Mouse (Mus musculus): ENCODE data around the gene Grik3. TPM values are rescaled to one million over a fixed set of nuclear protein-coding genes. Genes with fewer than 3 reads are reported as not detected.
"Not testable (repeated sequence)": the region's sequence is repeated elsewhere in the genome, so short reads cannot be mapped to it uniquely, and the experiment has no call there.

The Grik3 gene
- total RNA-seq, 2 experiments from 2014 or later = 0.05 to 0.08 TPM

GRCm38 (mm10) chr4:125595011-125595410 lies 104.5 kb downstream of the Grik3 start:
- Histone ChIP-seq H3K4me3 (no peak overlapping the region), H3K27ac (no peak overlapping the region)
- no peak for DNase-seq
- intact Hi-C loops (cut with DNase I) = no loop called here
- TF ChIP-seq CTCF (IDR thresholded peaks at IDR 0.05) = no peak

GRCm38 (mm10) chr4:125598677-125599076 lies 108.2 kb downstream of the Grik3 start:
- intact Hi-C loops (cut with DNase I) = no loop called here
- Histone ChIP-seq H3K27ac (no peak overlapping the region), H3K4me3 (no peak overlapping the region)
- TF ChIP-seq CTCF (IDR thresholded peaks at IDR 0.05) = no peak
- DNase-seq = no peak

GRCm38 (mm10) chr4:125599510-125600005 lies 109.1 kb downstream of the Grik3 start:
- intact Hi-C loops (cut with DNase I) = no loop called here
- no peak for TF ChIP-seq CTCF (IDR thresholded peaks at IDR 0.05)
- Histone ChIP-seq H3K27ac (no peak overlapping the region), H3K4me3 (no peak overlapping the region)
- no peak for DNase-seq

- H3K27ac ChIP-seq = no peak overlapping the region
- intact Hi-C loops (cut with DNase I) = no loop called here
- no peak for DNase-seq
- TF ChIP-seq CTCF (IDR thresholded peaks at IDR 0.05) = no peak
- no peak overlapping the region for H3K4me3 ChIP-seq
Observed at GRCm38 (mm10) chr4:125600642-125601041, 110.1 kb downstream of the Grik3 start.

- Histone ChIP-seq H3K4me3 (no peak overlapping the region), H3K27ac (no peak overlapping the region)
- TF ChIP-seq CTCF (IDR thresholded peaks at IDR 0.05) = no peak
- intact Hi-C loops (cut with DNase I) = no loop called here
- no peak for DNase-seq
Observed at GRCm38 (mm10) chr4:125601301-125601700, 110.8 kb downstream of the Grik3 start.

GRCm38 (mm10) chr4:125604494-125604893 lies 114.0 kb downstream of the Grik3 start:
- DNase-seq = no peak
- H3K27ac ChIP-seq = no peak overlapping the region
- TF ChIP-seq CTCF (IDR thresholded peaks at IDR 0.05) = no peak
- H3K4me3 ChIP-seq = no peak overlapping the region
- intact Hi-C loops (cut with DNase I) = no loop called here

GRCm38 (mm10) chr4:125606147-125606546 lies 115.6 kb downstream of the Grik3 start:
- no peak for DNase-seq
- no peak overlapping the region for H3K27ac ChIP-seq
- intact Hi-C loops (cut with DNase I) = no loop called here
- no peak overlapping the region for H3K4me3 ChIP-seq
- TF ChIP-seq CTCF (IDR thresholded peaks at IDR 0.05) = no peak

GRCm38 (mm10) chr4:125607397-125608042 lies 117.0 kb downstream of the Grik3 start:
- no peak for DNase-seq
- no peak for TF ChIP-seq CTCF (IDR thresholded peaks at IDR 0.05)
- Histone ChIP-seq H3K4me3 (no peak overlapping the region), H3K27ac (no peak overlapping the region)
- intact Hi-C loops (cut with DNase I) = no loop called here

- DNase-seq; intact Hi-C loops (cut with DNase I); H3K27ac ChIP-seq; H3K4me3 ChIP-seq: not testable (repeated sequence)
Observed at GRCm38 (mm10) chr4:125608896-125609295, 118.4 kb downstream of the Grik3 start.

- DNase-seq = no peak
- intact Hi-C loops (cut with DNase I) = no loop called here
- Histone ChIP-seq H3K27ac (no peak overlapping the region), H3K4me3 (no peak overlapping the region)
- no peak for TF ChIP-seq CTCF (IDR thresholded peaks at IDR 0.05)
Observed at GRCm38 (mm10) chr4:125609320-125610306, 119.1 kb downstream of the Grik3 start.

GRCm38 (mm10) chr4:125617851-125618250 lies 127.4 kb downstream of the Grik3 start:
- no peak for DNase-seq
- Histone ChIP-seq H3K27ac (no peak overlapping the region), H3K4me3 (no peak overlapping the region)
- intact Hi-C loops (cut with DNase I) = no loop called here
- TF ChIP-seq CTCF (IDR thresholded peaks at IDR 0.05) = no peak

- no peak for TF ChIP-seq CTCF (IDR thresholded peaks at IDR 0.05)
- no peak overlapping the region for H3K4me3 ChIP-seq
- intact Hi-C loops (cut with DNase I) = no loop called here
Observed at GRCm38 (mm10) chr4:125618524-125619320, 128.2 kb downstream of the Grik3 start.

More at GRCm38 (mm10) chr4:125618524-125619320, 128.2 kb downstream of the Grik3 start:
- DNase-seq = no peak
- H3K27ac ChIP-seq = no peak overlapping the region
